Mouse (Mus musculus) midbrain, postnatal 0 days (tissue): ENCODE data around the gene Rpl11. TPM values are rescaled to one million over a fixed set of nuclear protein-coding genes. Genes with fewer than 3 reads are reported as not detected.

Source experiments
- ATAC-seq: fragments of 200-750 bp; cut with Nextera tagmentation; 2 replicates; pipeline ENCODE4 v1.8.0; 2017; ENCODE audit warnings: moderate number of reproducible peaks, mild to moderate bottlenecking, moderate TSS enrichment, moderate library complexity; ENCODE audit not compliant: low FRiP score
- DNase-seq: peaks from one replicate; pipeline ENCODE4 v3.0.0-alpha.2; 2015; ENCODE audit warnings: low spot score
- H3K27ac ChIP-seq: fragments of 300-500 bp; sonication (generic); 2 replicates; pipeline ENCODE4 v1.5.1; 2014; ENCODE audit warnings: low read depth, mild to moderate bottlenecking, low read length, mixed read lengths
- H3K27me3 ChIP-seq: fragments of 300-500 bp; sonication (generic); 2 replicates; pipeline ENCODE4 v1.6.1; 2014; ENCODE audit warnings: low read length, control low read depth, mixed read lengths; ENCODE audit not compliant: insufficient read depth
- H3K36me3 ChIP-seq: fragments of 300-500 bp; sonication (generic); 2 replicates; pipeline ENCODE4 v1.6.1; 2014; ENCODE audit warnings: low read length, control low read depth, mixed read lengths; ENCODE audit not compliant: insufficient read depth
- H3K4me1 ChIP-seq: fragments of 300-500 bp; sonication (generic); 2 replicates; pipeline ENCODE4 v1.6.1; 2014; ENCODE audit warnings: mild to moderate bottlenecking, control low read depth, antibody characterized with exemption, low read length, mixed read lengths; ENCODE audit not compliant: insufficient read depth
- H3K4me2 ChIP-seq: fragments of 300-500 bp; sonication (generic); 2 replicates; pipeline ENCODE4 v1.6.1; 2014; ENCODE audit warnings: low read depth, mild to moderate bottlenecking, low read length, mixed read lengths; ENCODE audit not compliant: poor library complexity, severe bottlenecking
- H3K4me3 ChIP-seq: fragments of 300-500 bp; sonication (generic); 2 replicates; pipeline ENCODE4 v1.5.1; 2014; ENCODE audit warnings: low read depth, mild to moderate bottlenecking, low read length, moderate library complexity
- H3K9ac ChIP-seq: fragments of 300-500 bp; sonication (generic); replicated peaks from 2 replicates; pipeline ENCODE4 v1.6.1; 2014; ENCODE audit warnings: mild to moderate bottlenecking, low read length, moderate library complexity, mixed read lengths; ENCODE audit not compliant: poor library complexity, severe bottlenecking
- H3K9me3 ChIP-seq: fragments of 300-500 bp; sonication (generic); 2 replicates; pipeline ENCODE4 v1.6.1; 2016; ENCODE audit warnings: low read length, control low read depth
- CTCF ChIP-seq: IDR thresholded peaks from 2 replicates; pipeline ENCODE4 v1.5.1; 2016; ENCODE audit warnings: antibody characterized with exemption, mild to moderate bottlenecking
- WGBS: fragments of 180-500 bp; shearing (Covaris S2); extraction: QIAGEN DNeasy Blood & Tissue Kit; methylation state at CpG from one replicate; pipeline ENCODE4 v1.1.7; 2014; 5-methylcytosine and 5-hydroxymethylcytosine counted together
- polyA plus RNA-seq: library from polyadenylated mRNA; unstranded; fragments of >200 nt; fragmentation: Nextera tagmentation; extraction: Ambion mirVana; gene quantifications from 2 replicates; pipeline ENCODE4 v1.2.1, GENCODE M21; 2015
- total RNA-seq: library from RNA; depleted of rRNA; stranded (reverse); fragments of >200 nt; gene quantifications from 2 replicates; pipeline ENCODE4 v1.2.3, GENCODE M21; 2014

Rpl11 gene
- total and polyA plus RNA-seq, 2 experiments from 2014 or later = 273 to 601 TPM

DNA sequence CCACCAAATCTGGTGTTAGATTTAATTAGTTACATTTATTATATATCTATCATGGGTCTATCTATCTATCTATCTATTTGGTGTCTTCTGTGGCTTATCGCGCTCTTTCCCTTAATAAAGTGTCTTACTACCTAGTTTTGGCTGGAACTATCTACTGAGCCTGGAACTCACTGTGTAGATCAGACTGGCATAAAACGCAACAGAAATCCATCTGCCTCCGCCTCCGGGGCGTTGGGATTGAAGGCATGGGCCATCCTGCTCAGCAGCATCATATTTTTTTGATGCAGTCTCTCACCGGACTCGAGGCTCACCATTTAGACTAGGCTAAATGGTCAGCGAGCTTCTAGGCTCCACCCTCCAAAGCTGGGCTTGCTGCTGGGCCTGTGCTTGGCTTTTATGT, 65.5 kb downstream of the Rpl11 start:
- DNase-seq = no peak

GRCm38 (mm10) chr4:135986943-135987710, 66.1 kb downstream of the Rpl11 start, which contains the start of gene Pithd1:
Pithd1 (minus strand) TSS chr4:135987264.
- Histone ChIP-seq H3K9me3 (no peaks in the 10 kb centered on the region), H3K27me3 (no peaks in the 10 kb centered on the region), H3K9ac (peak within 1 kb of the TSS; percentile 95), H3K36me3 (no peaks in the 10 kb centered on the region), H3K4me3 (peak within 1 kb of the TSS; percentile 88), H3K4me2 (peak within 1 kb of the TSS; percentile 84), H3K4me1 (peaks cover 7% of the 10 kb centered on the region), H3K27ac (peak within 1 kb of the TSS; percentile 57)
- under 1% methylated on average over 66 of the region's 81 CpGs for WGBS
- ATAC-seq (peak; percentile 89), DNase-seq (peak; percentile 94)
- peak; percentile 59 for TF ChIP-seq CTCF

More for the DNA sequence above, 65.5 kb downstream of the Rpl11 start:
- Histone ChIP-seq H3K4me3 (peak overlapping the region; percentile 88), H3K9ac (peak overlapping the region; percentile 95; the same call in 1 of the 2 replicates), H3K27ac (peak overlapping the region; percentile 57), H3K4me2 (peak overlapping the region; percentile 84), H3K9me3 (no peaks in the 10 kb centered on the region), H3K36me3 (no peaks in the 10 kb centered on the region), H3K27me3 (no peaks in the 10 kb centered on the region), H3K4me1 (peaks cover 7% of the 10 kb centered on the region)
- no peak for TF ChIP-seq CTCF
- no peak for ATAC-seq
- 60% methylated on average over 9 of the region's 9 CpGs for WGBS

GRCm38 (mm10) chr4:135986301-135986942, 66.8 kb downstream of the Rpl11 start:
- Histone ChIP-seq H3K4me3 (peak overlapping the region; percentile 88), H3K27me3 (no peaks in the 10 kb centered on the region), H3K27ac (peak overlapping the region; percentile 57), H3K9me3 (no peaks in the 10 kb centered on the region), H3K36me3 (no peaks in the 10 kb centered on the region), H3K4me2 (peak overlapping the region; percentile 84), H3K9ac (peak overlapping the region; percentile 95), H3K4me1 (peaks cover 7% of the 10 kb centered on the region)
- DNase-seq = no peak
- 9% methylated on average over 22 of the region's 23 CpGs for WGBS
- peak; percentile 48 for ATAC-seq
- TF ChIP-seq CTCF = no peak

DNA sequence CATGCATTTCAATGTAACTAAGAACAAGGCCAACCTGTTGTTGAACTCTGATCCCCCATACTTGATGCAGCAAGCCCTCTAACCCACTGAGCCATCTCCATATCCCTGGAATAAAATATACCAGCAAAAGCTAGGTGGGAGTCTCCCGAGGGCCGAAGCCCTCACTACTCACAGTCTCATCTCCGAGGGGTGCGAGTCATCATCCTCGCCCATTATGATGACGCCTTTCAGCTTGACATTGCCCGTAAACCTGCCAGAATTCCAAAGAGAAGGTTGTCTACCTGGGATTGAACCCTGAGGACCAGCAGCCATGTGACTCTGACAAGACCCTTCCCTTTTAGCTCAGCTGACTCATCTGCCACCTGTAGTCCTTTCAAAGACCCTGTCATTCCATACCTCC, 67.5 kb downstream of the Rpl11 start:
- 94% methylated on average over 7 of the region's 7 CpGs for WGBS
- Histone ChIP-seq H3K27me3 (no peaks in the 10 kb centered on the region), H3K9ac (no peak overlapping the region), H3K9me3 (no peaks in the 10 kb centered on the region), H3K4me2 (peak overlapping the region; percentile 84), H3K36me3 (0 out of 2 replicates have a peak, but pooled peaks cover 1% of the 10 kb centered on the region), H3K4me1 (peaks cover 7% of the 10 kb centered on the region), H3K27ac (no peak overlapping the region), H3K4me3 (peak overlapping the region; percentile 88)
- TF ChIP-seq CTCF = no peak
- DNase-seq = no peak
- ATAC-seq = no peak

DNA sequence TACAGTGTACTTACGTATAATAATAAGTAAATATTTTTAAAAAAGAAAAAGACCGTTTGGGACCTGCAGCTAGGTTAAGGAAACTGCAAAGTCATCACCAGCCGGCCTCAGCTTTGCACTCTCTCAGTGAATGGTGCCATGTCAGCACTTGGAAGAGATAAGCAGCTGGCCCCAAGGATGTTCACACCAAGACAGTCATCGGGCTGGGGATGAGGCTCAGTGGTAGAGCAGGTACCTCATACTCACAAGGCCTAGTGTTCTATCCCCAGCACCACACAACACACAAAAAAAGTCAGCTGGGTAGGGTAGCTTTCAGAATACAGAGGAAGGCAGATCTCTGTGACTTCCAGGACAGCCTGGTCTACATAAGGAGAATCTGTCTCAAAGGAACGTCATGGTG, 68.0 kb downstream of the Rpl11 start:
- no peak overlapping the region for H3K27ac ChIP-seq
- no peak overlapping the region for H3K9ac ChIP-seq
- 92% methylated on average over 5 of the region's 5 CpGs for WGBS
- no peak overlapping the region for H3K4me3 ChIP-seq
- DNase-seq = no peak
- 0 out of 2 replicates have a peak, but pooled peaks cover 3% of the 10 kb centered on the region for H3K36me3 ChIP-seq
- no peak overlapping the region for H3K4me2 ChIP-seq
- no peaks in the 10 kb centered on the region for H3K9me3 ChIP-seq
- TF ChIP-seq CTCF = no peak
- H3K27me3 ChIP-seq = no peaks in the 10 kb centered on the region
- peaks cover 7% of the 10 kb centered on the region for H3K4me1 ChIP-seq
- no peak for ATAC-seq

- H3K4me2 ChIP-seq = no peak overlapping the region
Measured at GRCm38 (mm10) chr4:135984556-135984955, 68.7 kb downstream of the Rpl11 start.

More at GRCm38 (mm10) chr4:135984556-135984955, 68.7 kb downstream of the Rpl11 start:
- no peak overlapping the region for H3K4me3 ChIP-seq
- TF ChIP-seq CTCF = no peak
- 84% methylated on average over 5 of the region's 5 CpGs for WGBS
- ATAC-seq = no peak
- DNase-seq = no peak
- no peak overlapping the region for H3K27ac ChIP-seq
- no peak overlapping the region for H3K9ac ChIP-seq
- 0 out of 2 replicates have a peak, but pooled peaks cover 3% of the 10 kb centered on the region for H3K36me3 ChIP-seq
- no peaks in the 10 kb centered on the region for H3K9me3 ChIP-seq
- peaks cover 7% of the 10 kb centered on the region for H3K4me1 ChIP-seq
- H3K27me3 ChIP-seq = no peaks in the 10 kb centered on the region
